Mouse (Mus musculus) E14TG2a.4 (cell line): ENCODE results near the gene Kiss1.

Source experiments
- H3K27me3 ChIP-seq: 2 replicates; pipeline ENCODE4 v1.6.1; 2014; ENCODE audit warnings: low read length, control low read depth; ENCODE audit not compliant: insufficient read depth
- H3K36me3 ChIP-seq: 2 replicates; pipeline ENCODE4 v1.6.1; 2014; ENCODE audit warnings: low read length, control low read depth; ENCODE audit not compliant: insufficient read depth
- H3K4me1 ChIP-seq: replicated peaks from 2 replicates; pipeline ENCODE4 v1.6.1; 2014; ENCODE audit warnings: low read depth, low read length, control low read depth
- H3K4me3 ChIP-seq: replicated peaks from 2 replicates; pipeline ENCODE4 v1.5.1; 2014; ENCODE audit warnings: mild to moderate bottlenecking, low read length
- H3K9me3 ChIP-seq: 2 replicates; pipeline ENCODE4 v1.6.1; 2014; ENCODE audit warnings: low read length, control low read depth
- CTCF ChIP-seq: conservative IDR thresholded peaks from 2 replicates; pipeline ENCODE4 v1.5.1; 2014; ENCODE audit warnings: low read length
- NANOG ChIP-seq: IDR thresholded peaks from 2 replicates; pipeline ENCODE4 v1.6.1; 2014; ENCODE audit warnings: borderline replicate concordance, low read length, mixed read lengths
- POU5F1 ChIP-seq: IDR thresholded peaks from 2 replicates; pipeline ENCODE4 v1.6.1; 2014; ENCODE audit warnings: low read length, borderline replicate concordance

Gene Kiss1

DNA sequence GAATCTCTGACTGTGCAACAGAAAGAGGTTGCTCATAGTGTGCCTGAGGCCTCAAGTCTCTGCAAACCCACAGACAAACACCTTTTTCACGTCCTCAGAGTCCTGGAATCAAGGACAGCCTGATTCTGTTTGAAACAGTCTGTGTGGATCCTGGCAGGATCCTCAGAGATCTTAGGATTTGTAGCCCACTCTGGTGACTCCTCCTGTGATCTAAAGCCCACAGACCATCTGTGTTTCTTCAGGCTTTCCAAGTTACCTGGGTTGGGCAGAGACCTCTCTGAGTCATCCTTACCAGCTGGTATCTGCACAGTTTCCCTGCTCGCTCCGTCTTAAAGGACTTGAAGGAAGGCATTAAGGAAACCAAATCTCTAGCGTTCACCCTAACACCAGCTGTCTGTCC lies 34.6 kb upstream of the Kiss1 start:
- H3K36me3 ChIP-seq = no peaks in the 10 kb centered on the region
- peaks cover 22% of the 10 kb centered on the region for H3K27me3 ChIP-seq
- H3K4me3 ChIP-seq = no peak overlapping the region
- peaks cover 4% of the 10 kb centered on the region for H3K4me1 ChIP-seq
- H3K9me3 ChIP-seq = no peaks in the 10 kb centered on the region
- no peak for TF ChIP-seq POU5F1

DNA sequence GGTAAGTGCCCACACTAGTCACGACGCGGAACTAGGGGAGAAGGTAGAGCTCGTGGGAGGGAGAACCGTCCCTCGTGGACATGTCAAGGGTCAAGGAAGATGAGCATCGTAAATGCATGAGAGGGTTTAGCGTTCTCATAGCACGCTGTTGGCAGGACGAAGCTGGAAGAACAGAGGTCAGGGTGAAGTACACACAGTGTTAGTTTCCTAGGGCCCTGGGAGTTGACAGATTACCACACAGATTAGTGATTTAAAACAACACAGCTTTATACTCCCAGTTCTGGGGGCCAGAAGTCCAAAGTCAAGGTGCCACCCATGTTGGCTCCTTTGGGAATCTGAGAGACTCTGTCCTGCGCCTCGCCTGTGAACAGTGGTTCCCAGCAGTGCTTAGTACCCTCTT lies 33.8 kb upstream of the Kiss1 start:
- no peaks in the 10 kb centered on the region for H3K4me1 ChIP-seq
- TF ChIP-seq NANOG (no peak), CTCF (no peak), POU5F1 (no peak)
- H3K4me3 ChIP-seq = no peak overlapping the region
- no peaks in the 10 kb centered on the region for H3K36me3 ChIP-seq
- peaks cover 16% of the 10 kb centered on the region for H3K27me3 ChIP-seq
- H3K9me3 ChIP-seq = no peaks in the 10 kb centered on the region

GRCm38 (mm10) chr1:133291888-133292287 lies 29.8 kb upstream of the Kiss1 start:
- TF ChIP-seq NANOG = no peak

GRCm38 (mm10) chr1:133292608-133293007 lies 29.1 kb upstream of the Kiss1 start:
- H3K9me3 ChIP-seq = no peaks in the 10 kb centered on the region
- no peak for TF ChIP-seq POU5F1
- TF ChIP-seq CTCF = no peak
- TF ChIP-seq NANOG = no peak
- H3K36me3 ChIP-seq = no peaks in the 10 kb centered on the region
- H3K4me1 ChIP-seq = 0 out of 2 replicates have a peak, but pooled peaks cover 8% of the 10 kb centered on the region
- peaks cover 15% of the 10 kb centered on the region; the same call in 1 of the 2 replicates for H3K27me3 ChIP-seq
- no peak overlapping the region for H3K4me3 ChIP-seq

More at GRCm38 (mm10) chr1:133291888-133292287, 29.8 kb upstream of the Kiss1 start:
- no peaks in the 10 kb centered on the region for H3K9me3 ChIP-seq
- H3K36me3 ChIP-seq = no peaks in the 10 kb centered on the region
- 0 out of 2 replicates have a peak, but pooled peaks cover 8% of the 10 kb centered on the region for H3K4me1 ChIP-seq
- H3K4me3 ChIP-seq = no peak overlapping the region
- peaks cover 11% of the 10 kb centered on the region; the same call in 1 of the 2 replicates for H3K27me3 ChIP-seq

- H3K36me3 ChIP-seq = no peaks in the 10 kb centered on the region
- no peaks in the 10 kb centered on the region for H3K9me3 ChIP-seq
- H3K27me3 ChIP-seq = peaks cover 48% of the 10 kb centered on the region
- TF ChIP-seq NANOG = no peak
- TF ChIP-seq POU5F1 = no peak
- no peak for TF ChIP-seq CTCF
- H3K4me3 ChIP-seq = no peak overlapping the region
- H3K4me1 ChIP-seq = peaks cover 25% of the 10 kb centered on the region
Observed at GRCm38 (mm10) chr1:133296376-133296775, 25.3 kb upstream of the Kiss1 start.

- Histone ChIP-seq H3K27me3 (peaks cover 50% of the 10 kb centered on the region), H3K4me3 (no peak overlapping the region), H3K9me3 (no peaks in the 10 kb centered on the region), H3K4me1 (peaks cover 25% of the 10 kb centered on the region), H3K36me3 (no peaks in the 10 kb centered on the region)
- TF ChIP-seq NANOG (no peak), POU5F1 (no peak), CTCF (no peak)
Observed at GRCm38 (mm10) chr1:133298816-133299215, 22.9 kb upstream of the Kiss1 start.

- Histone ChIP-seq H3K4me1 (peaks cover 20% of the 10 kb centered on the region), H3K9me3 (no peaks in the 10 kb centered on the region), H3K27me3 (peaks cover 36% of the 10 kb centered on the region), H3K4me3 (no peak overlapping the region), H3K36me3 (no peaks in the 10 kb centered on the region)
- TF ChIP-seq POU5F1 = no peak
- TF ChIP-seq CTCF = no peak
- no peak for TF ChIP-seq NANOG
Observed at GRCm38 (mm10) chr1:133302540-133302939, 19.1 kb upstream of the Kiss1 start.

GRCm38 (mm10) chr1:133306842-133307241 lies 14.8 kb upstream of the Kiss1 start:
- no peak overlapping the region for H3K4me3 ChIP-seq
- peaks cover 28% of the 10 kb centered on the region for H3K4me1 ChIP-seq
- no peaks in the 10 kb centered on the region for H3K9me3 ChIP-seq
- peaks cover 17% of the 10 kb centered on the region for H3K27me3 ChIP-seq
- no peak for TF ChIP-seq POU5F1
- peak; percentile 74 for TF ChIP-seq CTCF
- no peaks in the 10 kb centered on the region for H3K36me3 ChIP-seq

DNA sequence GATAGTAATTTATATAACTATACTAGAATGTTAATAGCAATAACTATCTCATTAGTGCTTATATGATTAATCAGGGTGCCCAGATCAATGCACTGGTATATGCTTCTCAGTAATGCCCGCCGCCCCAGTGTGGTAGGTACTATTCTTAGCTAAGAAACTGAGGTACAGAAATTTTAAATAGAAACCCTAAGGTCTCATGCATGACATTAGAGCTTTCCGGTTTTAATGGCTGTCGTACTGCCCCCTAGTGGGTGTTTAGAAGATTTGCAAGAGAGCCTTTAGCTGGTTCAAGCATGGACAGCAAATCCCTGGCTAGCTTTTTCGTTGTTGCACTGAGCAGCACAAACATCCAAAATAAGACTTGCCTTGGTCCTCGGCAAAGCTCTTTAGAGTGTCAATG lies 14.4 kb upstream of the Kiss1 start:
- Histone ChIP-seq H3K36me3 (no peaks in the 10 kb centered on the region), H3K27me3 (peaks cover 18% of the 10 kb centered on the region), H3K4me1 (peaks cover 32% of the 10 kb centered on the region), H3K4me3 (no peak overlapping the region), H3K9me3 (no peaks in the 10 kb centered on the region)
- TF ChIP-seq POU5F1 (no peak), CTCF (peak; percentile 73)
